Mouse (Mus musculus) gastrocnemius, postnatal 10 days (tissue): Measurements from ENCODE around the gene Ralgps1. TPM values are rescaled to one million over a fixed set of nuclear protein-coding genes. Genes with fewer than 3 reads are reported as not detected.

Experiments used
- DNase-seq: peaks from one replicate; pipeline ENCODE4 v3.0.0; 2021; ENCODE audit warnings: mixed read lengths
- total RNA-seq, 2 experiments: library from RNA; stranded (reverse); gene quantifications; 2 replicates each; pipeline ENCODE4 v1.2.3; 2021

Ralgps1 gene
- total RNA-seq, 2 experiments from 2014 or later, result 4.1 to 5.2 TPM

GRCm38 (mm10) chr2:33210841-33211240 lies 160.4 kb downstream of the Ralgps1 start:
- DNase-seq, result no peak

GRCm38 (mm10) chr2:33208134-33208533 lies 163.2 kb downstream of the Ralgps1 start:
- no peak for DNase-seq

DNA sequence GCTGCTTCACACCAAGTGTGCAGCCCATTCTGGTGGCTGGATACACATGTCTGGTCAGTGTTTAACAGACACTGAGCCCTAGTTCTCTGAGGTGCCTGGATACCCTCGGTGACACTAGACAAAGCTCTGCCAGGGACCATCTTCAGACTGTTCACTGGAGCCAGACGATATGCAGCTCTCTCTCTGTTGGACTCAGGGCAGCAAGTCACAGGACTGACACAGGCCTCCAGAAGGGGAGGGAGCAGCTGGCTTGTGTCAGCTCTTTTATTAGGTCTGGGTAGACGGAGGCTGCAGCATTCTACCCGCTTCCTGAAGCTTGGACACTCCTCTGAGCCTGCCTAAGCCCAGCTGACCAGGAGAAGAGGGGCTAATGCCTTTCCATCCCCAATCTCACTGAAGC lies 164.2 kb downstream of the Ralgps1 start:
- no peak for DNase-seq

- no peak for DNase-seq
Observed at GRCm38 (mm10) chr2:33205939-33206525, 165.3 kb downstream of the Ralgps1 start.

GRCm38 (mm10) chr2:33204980-33205379 lies 166.3 kb downstream of the Ralgps1 start:
- no peak for DNase-seq

- no peak for DNase-seq
Observed at GRCm38 (mm10) chr2:33203284-33203683, 168.0 kb downstream of the Ralgps1 start.

- DNase-seq, result no peak
Observed at GRCm38 (mm10) chr2:33200368-33201068, 170.8 kb downstream of the Ralgps1 start.

- no peak for DNase-seq
Observed at GRCm38 (mm10) chr2:33189976-33190375, 181.3 kb downstream of the Ralgps1 start.

- peak; percentile 56 for DNase-seq
Observed at GRCm38 (mm10) chr2:33188925-33189670, 182.2 kb downstream of the Ralgps1 start.

DNA sequence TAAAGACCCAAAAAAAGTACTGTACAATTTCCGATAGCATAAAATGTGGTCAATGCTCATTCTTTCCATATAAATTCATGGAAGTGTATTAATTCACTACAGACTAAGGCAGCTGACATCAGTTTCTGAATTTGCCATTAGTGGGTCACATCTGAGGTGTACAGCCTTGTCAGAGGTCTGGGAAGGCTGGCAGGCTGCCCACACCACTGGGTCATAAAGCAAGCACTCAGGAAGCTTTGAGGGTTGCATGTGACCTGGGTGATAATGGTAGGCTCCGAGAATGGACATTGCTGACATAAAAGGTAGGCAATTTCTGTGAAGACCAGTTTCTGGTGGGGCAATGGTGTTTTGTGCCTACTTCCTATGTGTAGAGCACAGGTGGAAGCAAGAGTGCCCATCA lies 183.4 kb downstream of the Ralgps1 start:
- no peak for DNase-seq

- no peak for DNase-seq
Observed at GRCm38 (mm10) chr2:33186505-33186904, 184.8 kb downstream of the Ralgps1 start.

GRCm38 (mm10) chr2:33185258-33185657 lies 186.0 kb downstream of the Ralgps1 start:
- peak; percentile 58 for DNase-seq

- peak; percentile 65 for DNase-seq
Observed at GRCm38 (mm10) chr2:33184641-33185040, 186.6 kb downstream of the Ralgps1 start.

DNA sequence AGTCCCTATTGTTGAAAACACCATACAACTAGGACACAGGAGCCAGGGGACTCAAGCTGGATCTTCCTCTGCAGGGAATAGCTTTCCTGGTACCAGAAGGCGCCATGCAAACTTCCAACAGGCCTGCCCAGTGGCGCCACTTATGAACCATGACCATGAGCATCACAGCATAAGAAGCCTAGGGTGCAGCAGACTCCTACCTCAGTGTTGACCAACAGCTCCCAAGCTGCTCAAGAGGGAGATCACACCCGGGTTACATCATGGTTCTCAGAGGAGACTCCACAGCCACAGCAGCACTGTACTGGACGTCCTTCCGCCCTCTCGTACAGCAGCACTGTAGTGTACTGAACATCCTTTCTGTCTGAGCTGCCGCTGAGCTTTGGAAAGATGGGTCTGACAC lies 188.0 kb downstream of the Ralgps1 start:
- DNase-seq, result no peak

DNA sequence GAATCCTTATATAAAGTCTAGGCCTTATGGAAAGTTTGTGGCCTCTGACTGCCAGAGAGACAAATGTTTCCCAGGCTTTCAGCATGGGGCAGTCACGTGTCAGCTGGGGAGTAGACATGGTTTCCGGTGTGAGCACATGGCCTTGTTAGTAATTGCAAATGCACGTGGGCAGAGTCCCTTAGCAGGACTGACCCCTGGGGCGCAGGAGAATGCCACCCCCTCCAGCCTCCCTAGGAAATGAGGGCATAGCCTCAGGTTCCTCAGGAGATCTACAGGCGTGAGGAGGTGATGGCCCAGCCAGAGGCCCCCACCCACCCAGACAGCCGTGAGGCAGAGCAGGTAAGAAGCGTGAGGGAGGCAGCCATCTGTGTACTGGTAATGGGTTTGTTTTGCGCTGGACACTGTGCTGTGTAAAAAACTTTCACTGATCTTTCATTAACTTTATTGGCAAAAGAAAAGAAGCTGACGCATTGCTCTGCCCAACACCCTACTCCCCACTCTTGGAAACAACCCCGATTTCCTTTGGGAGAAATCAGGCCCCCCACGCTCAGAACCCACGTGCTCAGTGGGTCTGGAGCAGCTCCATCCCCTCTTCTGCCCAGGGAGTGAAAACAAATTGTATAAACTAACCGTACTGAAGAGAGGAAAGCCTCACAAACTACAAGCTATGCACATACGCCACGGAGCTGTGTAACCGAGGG lies 191.2 kb downstream of the Ralgps1 start:
- DNase-seq, result no peak

GRCm38 (mm10) chr2:33179171-33179929 lies 191.9 kb downstream of the Ralgps1 start:
- DNase-seq, result no peak

- DNase-seq, result peak; percentile 78
Observed at GRCm38 (mm10) chr2:33178243-33178932, 192.9 kb downstream of the Ralgps1 start.

DNA sequence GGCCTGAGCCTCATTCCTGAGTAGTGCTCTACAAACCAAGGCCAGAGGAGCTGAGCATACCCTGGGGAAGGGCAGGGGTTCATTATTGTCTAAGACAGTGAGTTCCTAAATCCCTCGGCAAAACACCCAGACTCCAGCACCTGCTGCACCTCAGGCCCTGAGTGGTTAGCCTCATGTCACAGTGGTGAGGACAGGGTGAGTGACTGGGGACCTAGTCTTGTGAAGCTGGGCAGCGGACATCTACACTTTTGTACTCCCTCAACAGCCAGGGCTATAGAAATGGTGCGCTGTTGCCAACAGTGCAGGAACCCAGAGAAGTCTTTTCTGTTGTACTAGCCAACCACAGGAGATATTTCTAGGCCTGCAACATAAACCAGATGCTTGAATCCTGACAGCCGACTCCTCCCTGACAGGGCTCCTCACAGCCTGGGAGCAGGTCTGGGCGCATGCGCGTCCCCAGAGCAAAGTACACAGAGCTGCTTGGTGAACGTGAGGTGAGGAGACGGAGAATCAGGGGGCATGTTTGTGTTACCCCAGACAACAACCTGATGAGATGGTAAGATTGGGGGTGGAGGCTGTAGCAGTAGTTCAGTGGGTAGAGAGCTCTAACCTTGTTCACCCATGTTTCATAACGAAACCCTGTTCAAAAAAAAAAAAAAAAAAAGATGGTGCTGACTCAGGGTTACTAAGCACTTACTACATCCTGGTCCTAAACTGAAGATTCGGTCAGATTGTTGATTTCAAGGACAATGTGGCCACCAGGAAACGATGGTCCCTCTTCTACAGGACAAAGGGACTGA lies 193.6 kb downstream of the Ralgps1 start:
- no peak for DNase-seq

GRCm38 (mm10) chr2:33176921-33177320 lies 194.4 kb downstream of the Ralgps1 start:
- no peak for DNase-seq

GRCm38 (mm10) chr2:33176516-33176915 lies 194.8 kb downstream of the Ralgps1 start:
- DNase-seq, result no peak
